Mouse (Mus musculus) activated CD4-positive, CD25-positive, alpha-beta regulatory T cell, adult 4 months (primary cell): ENCODE measurements around the gene Ptpn23. TPM values are rescaled to one million over a fixed set of nuclear protein-coding genes. Genes with fewer than 3 reads are reported as not detected.

Experiments
- polyA plus RNA-seq, 2 experiments: library from polyadenylated mRNA; unstranded; fragments of 100-300 nt; shearing (Covaris generic); gene quantifications; one replicate each; pipeline ENCODE4 v1.2.1; 2017

Ptpn23 gene
- polyA plus RNA-seq, 2 experiments from 2014 or later, result 5.4 TPM

Other genes with a start within 250 kb of the Ptpn23 start
- gene Cspg5, start 164.4 kb downstream of the Ptpn23 start, polyA plus RNA-seq, result under 1 TPM in 1 of 2 experiments, not detected in 1; 0.17 TPM
- gene Elp6, start 103.0 kb downstream of the Ptpn23 start, polyA plus RNA-seq, result 10 to 100 TPM; 14.4 to 16.1 TPM
- gene Scap, start 74.9 kb downstream of the Ptpn23 start, polyA plus RNA-seq, result 10 to 100 TPM; 12.5 to 12.9 TPM
- gene Ngp, start 11.5 kb upstream of the Ptpn23 start, polyA plus RNA-seq, result not detected
- 10 to 100 TPM in 1 of 2 experiments, 1 to 10 TPM in 1; 9.3 to 11.2 TPM for gene Klhl18, start 68.5 kb upstream of the Ptpn23 start, polyA plus RNA-seq
- under 1 TPM; 0.38 to 0.46 TPM for gene Kif9, start 68.7 kb upstream of the Ptpn23 start, polyA plus RNA-seq
- gene Setd2, start 124.4 kb upstream of the Ptpn23 start, polyA plus RNA-seq, result 10 to 100 TPM; 45.4 to 50.4 TPM
- 1 to 10 TPM; 2.4 to 3.4 TPM for gene Nradd, start 216.2 kb upstream of the Ptpn23 start, polyA plus RNA-seq
- gene Nbeal2, start 245.9 kb upstream of the Ptpn23 start, polyA plus RNA-seq, result 10 to 100 TPM; 26.4 to 33.4 TPM
- 100 to 1,000 TPM; 224 to 285 TPM for gene Ccdc12, start 248.3 kb upstream of the Ptpn23 start, polyA plus RNA-seq